Mouse (Mus musculus) forebrain, embryonic 12.5 days (tissue): Measurements from ENCODE around the gene Clec4a3. TPM values are rescaled to one million over a fixed set of nuclear protein-coding genes. Genes with fewer than 3 reads are reported as not detected.

Source experiments
- polyA plus RNA-seq: library from polyadenylated mRNA; unstranded; fragments of >200 nt; fragmentation: Nextera tagmentation; extraction: Ambion mirVana; gene quantifications from 2 replicates; pipeline ENCODE4 v1.2.1, GENCODE M21; 2016

Clec4a3 gene
- polyA plus RNA-seq, 1 experiment from 2014 or later, result 0.38 TPM

Other genes starting within 250 kb of the Clec4a3 start
- gene Nanog, start 245.0 kb upstream of the Clec4a3 start, polyA plus RNA-seq, result 0.19 and 0.22 TPM in 2 replicates
- gene Slc2a3, start 150.9 kb upstream of the Clec4a3 start, polyA plus RNA-seq, result 17.7 and 24.2 TPM in 2 replicates
- gene Foxj2, start 132.6 kb upstream of the Clec4a3 start, polyA plus RNA-seq, result 5.7 and 5.8 TPM in 2 replicates
- 1.2 TPM in 2 replicates for gene C3ar1, start 96.4 kb upstream of the Clec4a3 start, polyA plus RNA-seq
- gene Necap1, start 78.0 kb upstream of the Clec4a3 start, polyA plus RNA-seq, result 67.0 and 73.4 TPM in 2 replicates
- gene Clec4a1, start 30.7 kb upstream of the Clec4a3 start, polyA plus RNA-seq, result 0.67 and 0.87 TPM in 2 replicates
- not detected in 2 replicates for gene Clec4a4, start 37.9 kb downstream of the Clec4a3 start, polyA plus RNA-seq
- not detected in 2 replicates for gene Clec4b1, start 97.4 kb downstream of the Clec4a3 start, polyA plus RNA-seq
- 0.73 and 0.98 TPM in 2 replicates for gene Clec4a2, start 153.9 kb downstream of the Clec4a3 start, polyA plus RNA-seq
- gene Clec4b2, start 220.4 kb downstream of the Clec4a3 start, polyA plus RNA-seq, result not detected in 2 replicates